Mouse (Mus musculus) induced T-regulatory cell, adult 2 months (primary cell): ENCODE measurements around the gene Vav2.

ENCODE experiments used
- DNase-seq: peaks from one replicate; pipeline ENCODE4 v3.0.0-alpha.2; 2012; ENCODE audit warnings: low read depth

The Vav2 gene

GRCm38 (mm10) chr2:27262984-27263383 is 163.8 kb downstream of the Vav2 start:
- DNase-seq = no peak

- peak; percentile 18 for DNase-seq
These were observed 175.4 kb downstream of the Vav2 start for GRCm38 (mm10) chr2:27251434-27251833.

GRCm38 (mm10) chr2:27248211-27248610 is 178.6 kb downstream of the Vav2 start, which contains the start of gene Sardh:
Gene Sardh, minus strand, starts transcription at chr2:27248337.
- DNase-seq = no peak

GRCm38 (mm10) chr2:27247487-27247863 is 179.4 kb downstream of the Vav2 start:
- DNase-seq = no peak

- no peak for DNase-seq
These were observed 179.9 kb downstream of the Vav2 start for GRCm38 (mm10) chr2:27246712-27247486.

GRCm38 (mm10) chr2:27245947-27246346 is 180.9 kb downstream of the Vav2 start:
- DNase-seq = no peak

- DNase-seq = peak; percentile 72
These were observed 189.5 kb downstream of the Vav2 start for GRCm38 (mm10) chr2:27237342-27237741.

- DNase-seq = peak; percentile 30
These were observed 191.1 kb downstream of the Vav2 start for GRCm38 (mm10) chr2:27235729-27236128.

- DNase-seq = no peak
These were observed 194.5 kb downstream of the Vav2 start for GRCm38 (mm10) chr2:27232376-27232775.

- no peak for DNase-seq
These were observed 197.2 kb downstream of the Vav2 start for GRCm38 (mm10) chr2:27229481-27230105.

- DNase-seq = no peak
These were observed 197.9 kb downstream of the Vav2 start for GRCm38 (mm10) chr2:27228809-27229480.

- no peak for DNase-seq
These were observed 200.3 kb downstream of the Vav2 start for GRCm38 (mm10) chr2:27226572-27226971.

- no peak for DNase-seq
These were observed 203.8 kb downstream of the Vav2 start for GRCm38 (mm10) chr2:27223012-27223421.

GRCm38 (mm10) chr2:27218569-27218968 is 208.3 kb downstream of the Vav2 start:
- DNase-seq = no peak

- no peak for DNase-seq
These were observed 208.7 kb downstream of the Vav2 start for GRCm38 (mm10) chr2:27218121-27218544.

- no peak for DNase-seq
These were observed 211.3 kb downstream of the Vav2 start for GRCm38 (mm10) chr2:27215537-27215936.
